Mouse (Mus musculus): ENCODE results near the gene Fcamr. TPM values are rescaled to one million over a fixed set of nuclear protein-coding genes. Genes with fewer than 3 reads are reported as not detected.

Gene Fcamr
- polyA plus RNA-seq, 1 experiment from 2014 or later = not detected

- no peak for ATAC-seq (ENCODE audit: insufficient number of reproducible peaks, insufficient read depth, low FRiP score, low TSS enrichment, low read depth)
- Histone ChIP-seq H3K4me3 (replicated peaks) (no peak overlapping the region), H3K27me3 (no peaks in the 10 kb centered on the region; the same call in 1 of the 2 replicates), H3K4me2 (no peak overlapping the region), H3K27ac (no peak overlapping the region), H3K4me1 (replicated peaks) (peaks cover 9% of the 10 kb centered on the region), H3K9me3 (no peaks in the 10 kb centered on the region), H3K36me3 (no peaks in the 10 kb centered on the region), H3K9ac (replicated peaks) (no peak overlapping the region)
- 51% methylated on average over 6 of the region's 6 CpGs for WGBS
Observed at GRCm38 (mm10) chr1:130802976-130803375, 2.3 kb downstream of the Fcamr start.

- Histone ChIP-seq H3K4me2 (no peak overlapping the region), H3K4me3 (replicated peaks) (no peak overlapping the region), H3K27me3 (no peaks in the 10 kb centered on the region; the same call in 1 of the 2 replicates), H3K9ac (replicated peaks) (no peak overlapping the region), H3K9me3 (no peaks in the 10 kb centered on the region), H3K36me3 (no peaks in the 10 kb centered on the region), H3K4me1 (replicated peaks) (peaks cover 9% of the 10 kb centered on the region), H3K27ac (no peak overlapping the region)
- 57% methylated on average over 6 of the region's 6 CpGs for WGBS
- ATAC-seq (ENCODE audit: insufficient number of reproducible peaks, insufficient read depth, low FRiP score, low TSS enrichment, low read depth) = no peak
Observed at GRCm38 (mm10) chr1:130804279-130804678, 3.6 kb downstream of the Fcamr start.

DNA sequence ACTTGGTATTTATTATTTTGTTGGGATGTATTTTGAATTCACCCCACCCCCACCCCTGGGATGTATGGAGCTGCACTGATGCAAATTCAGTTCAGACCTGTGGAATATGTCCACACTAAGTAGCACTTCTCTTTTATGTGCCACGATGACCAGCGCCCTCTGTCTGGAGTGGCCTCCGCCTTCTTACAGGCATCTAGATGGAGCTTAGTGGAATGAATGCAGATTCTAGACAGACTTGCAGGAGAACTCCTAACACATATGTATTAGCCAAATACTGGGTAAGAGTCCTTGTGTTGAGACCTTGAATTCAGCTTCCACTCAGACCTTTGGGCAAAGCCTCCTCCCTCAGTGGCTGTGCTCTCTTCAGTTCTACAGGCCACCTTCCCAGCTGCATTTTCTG lies 10.2 kb downstream of the Fcamr start:
- no peaks in the 10 kb centered on the region for H3K27me3 ChIP-seq
- H3K27ac ChIP-seq = no peak overlapping the region
- no peak overlapping the region for H3K4me2 ChIP-seq
- no peaks in the 10 kb centered on the region for H3K9me3 ChIP-seq
- no peaks in the 10 kb centered on the region for H3K36me3 ChIP-seq
- no peaks in the 10 kb centered on the region for H3K4me1 ChIP-seq (replicated peaks)
- no peak for ATAC-seq (ENCODE audit: insufficient number of reproducible peaks, insufficient read depth, low FRiP score, low TSS enrichment, low read depth)
- no peak overlapping the region for H3K9ac ChIP-seq (replicated peaks)
- no peak overlapping the region for H3K4me3 ChIP-seq (replicated peaks)
- WGBS = 92% methylated on average over 3 of the region's 3 CpGs

DNA sequence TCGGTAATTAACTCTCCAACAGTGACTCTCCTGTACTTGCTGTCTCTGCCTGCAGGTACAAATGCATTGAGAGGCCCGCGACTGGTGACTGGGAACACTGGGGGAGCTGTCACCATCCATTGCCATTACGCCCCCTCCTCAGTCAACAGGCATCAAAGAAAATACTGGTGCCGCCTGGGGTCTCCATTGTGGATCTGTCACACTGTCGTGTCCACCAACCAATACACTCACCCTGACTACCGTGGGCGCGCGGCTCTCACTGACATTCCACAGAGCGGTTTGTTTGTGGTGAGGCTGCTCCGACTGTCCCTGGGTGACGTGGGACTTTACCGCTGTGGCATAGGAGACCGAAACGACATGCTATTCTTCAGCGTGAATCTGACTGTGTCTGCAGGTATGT lies 10.6 kb downstream of the Fcamr start:
- no peak; the same call in 1 of the 2 replicates for ATAC-seq (ENCODE audit: insufficient number of reproducible peaks, insufficient read depth, low FRiP score, low TSS enrichment, low read depth)

GRCm38 (mm10) chr1:130819737-130820136 lies 19.0 kb downstream of the Fcamr start:
- Histone ChIP-seq H3K9ac (replicated peaks) (no peak overlapping the region), H3K9me3 (no peaks in the 10 kb centered on the region), H3K4me1 (replicated peaks) (no peaks in the 10 kb centered on the region), H3K27ac (no peak overlapping the region), H3K36me3 (no peaks in the 10 kb centered on the region), H3K4me3 (replicated peaks) (no peak overlapping the region), H3K4me2 (no peak overlapping the region), H3K27me3 (no peaks in the 10 kb centered on the region)
- WGBS = 83% methylated on average over 1 of the region's 1 CpGs
- no peak for ATAC-seq (ENCODE audit: insufficient number of reproducible peaks, insufficient read depth, low FRiP score, low TSS enrichment, low read depth)

More for the DNA sequence above, 10.6 kb downstream of the Fcamr start:
- 72% methylated on average over 17 of the region's 17 CpGs for WGBS
- H3K4me1 ChIP-seq (replicated peaks) = no peaks in the 10 kb centered on the region
- H3K27ac ChIP-seq = no peak overlapping the region
- H3K36me3 ChIP-seq = no peaks in the 10 kb centered on the region
- no peaks in the 10 kb centered on the region for H3K27me3 ChIP-seq
- no peak overlapping the region for H3K4me3 ChIP-seq (replicated peaks)
- H3K9me3 ChIP-seq = no peaks in the 10 kb centered on the region
- no peak overlapping the region for H3K4me2 ChIP-seq
- H3K9ac ChIP-seq (replicated peaks) = no peak overlapping the region

DNA sequence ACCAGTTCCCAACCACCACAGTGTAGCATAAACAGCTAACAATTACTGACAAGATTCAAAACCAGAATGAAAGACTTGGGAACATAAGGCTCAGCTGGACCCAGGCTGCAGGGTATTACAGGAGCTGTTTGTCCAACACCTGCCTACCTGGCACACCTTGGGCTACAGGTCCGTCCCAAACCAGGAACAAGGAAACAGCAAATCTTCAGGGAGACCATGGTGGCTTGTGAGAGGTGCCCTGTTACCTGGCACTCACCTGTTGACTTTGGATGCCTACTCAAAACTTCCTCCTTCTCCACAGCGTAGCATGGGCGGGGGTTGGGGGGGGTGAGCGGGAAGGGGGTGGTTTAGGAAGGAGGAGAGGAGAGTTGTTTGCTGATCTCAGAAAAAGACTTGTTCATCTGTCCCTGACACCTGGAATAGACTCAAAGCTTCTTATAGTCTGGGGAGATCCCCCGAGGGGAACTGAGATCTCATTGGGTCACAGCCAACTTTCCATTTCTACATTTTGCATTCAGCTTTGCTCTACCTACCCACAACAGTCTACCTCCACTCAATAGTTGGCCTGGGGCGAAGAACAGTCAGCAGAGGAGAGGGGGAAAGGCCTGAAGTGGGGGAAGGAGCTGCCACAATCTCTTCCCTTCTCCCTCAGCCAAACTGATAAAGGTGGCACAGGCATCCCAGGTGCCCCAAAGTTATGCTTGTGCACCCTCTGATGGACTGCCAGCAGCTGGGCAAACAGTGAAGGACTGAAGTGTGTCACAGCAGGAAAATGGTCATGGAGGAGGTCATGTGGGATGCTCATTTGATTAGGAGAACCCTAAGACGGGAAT lies 19.8 kb downstream of the Fcamr start:
- Histone ChIP-seq H3K9ac (replicated peaks) (no peak overlapping the region), H3K4me3 (replicated peaks) (no peak overlapping the region), H3K9me3 (no peaks in the 10 kb centered on the region), H3K4me1 (replicated peaks) (no peaks in the 10 kb centered on the region), H3K27ac (no peak overlapping the region), H3K27me3 (no peaks in the 10 kb centered on the region), H3K4me2 (no peak overlapping the region), H3K36me3 (no peaks in the 10 kb centered on the region)
- no peak for ATAC-seq (ENCODE audit: insufficient number of reproducible peaks, insufficient read depth, low FRiP score, low TSS enrichment, low read depth)
- WGBS = 80% methylated on average over 7 of the region's 7 CpGs

- Histone ChIP-seq H3K9ac (replicated peaks) (no peak overlapping the region), H3K27ac (no peak overlapping the region), H3K4me3 (replicated peaks) (no peak overlapping the region), H3K9me3 (no peaks in the 10 kb centered on the region), H3K4me2 (no peak overlapping the region), H3K4me1 (replicated peaks) (no peaks in the 10 kb centered on the region), H3K36me3 (no peaks in the 10 kb centered on the region), H3K27me3 (no peaks in the 10 kb centered on the region)
- WGBS = 79% methylated on average over 2 of the region's 2 CpGs
- ATAC-seq (ENCODE audit: insufficient number of reproducible peaks, insufficient read depth, low FRiP score, low TSS enrichment, low read depth) = no peak
Observed at GRCm38 (mm10) chr1:130821149-130821471, 20.4 kb downstream of the Fcamr start.

- Histone ChIP-seq H3K9me3 (no peaks in the 10 kb centered on the region), H3K27ac (no peak overlapping the region), H3K27me3 (no peaks in the 10 kb centered on the region), H3K4me1 (replicated peaks) (no peaks in the 10 kb centered on the region), H3K36me3 (no peaks in the 10 kb centered on the region), H3K9ac (replicated peaks) (no peak overlapping the region), H3K4me3 (replicated peaks) (no peak overlapping the region), H3K4me2 (no peak overlapping the region)
- WGBS = 70% methylated on average over 9 of the region's 9 CpGs
- ATAC-seq (ENCODE audit: insufficient number of reproducible peaks, insufficient read depth, low FRiP score, low TSS enrichment, low read depth) = no peak
Observed at GRCm38 (mm10) chr1:130821911-130822625, 21.4 kb downstream of the Fcamr start.

GRCm38 (mm10) chr1:130826448-130826847 lies 25.7 kb downstream of the Fcamr start, which contains the start of gene Pigr:
Gene Pigr, plus strand, starts transcription at chr1:130826684.
- no peak within 1 kb of the TSS for H3K27ac ChIP-seq
- H3K36me3 ChIP-seq = no peaks in the 10 kb centered on the region
- no peak within 1 kb of the TSS for H3K4me3 ChIP-seq (replicated peaks)
- H3K9ac ChIP-seq (replicated peaks) = no peak within 1 kb of the TSS
- H3K9me3 ChIP-seq = no peaks in the 10 kb centered on the region
- WGBS = 86% methylated on average over 5 of the region's 5 CpGs
- no peaks in the 10 kb centered on the region for H3K27me3 ChIP-seq
- no peaks in the 10 kb centered on the region for H3K4me1 ChIP-seq (replicated peaks)
- no peak within 1 kb of the TSS for H3K4me2 ChIP-seq
- no peak for ATAC-seq (ENCODE audit: insufficient number of reproducible peaks, insufficient read depth, low FRiP score, low TSS enrichment, low read depth)

- WGBS = 78% methylated on average over 4 of the region's 4 CpGs
- no peak overlapping the region for H3K27ac ChIP-seq
- no peaks in the 10 kb centered on the region for H3K27me3 ChIP-seq
- no peaks in the 10 kb centered on the region for H3K36me3 ChIP-seq
- H3K4me3 ChIP-seq (replicated peaks) = no peak overlapping the region
- ATAC-seq (ENCODE audit: insufficient number of reproducible peaks, insufficient read depth, low FRiP score, low TSS enrichment, low read depth) = no peak
- H3K9ac ChIP-seq (replicated peaks) = no peak overlapping the region
- no peak overlapping the region for H3K4me2 ChIP-seq
- H3K9me3 ChIP-seq = no peaks in the 10 kb centered on the region
- H3K4me1 ChIP-seq (replicated peaks) = no peaks in the 10 kb centered on the region
Observed at GRCm38 (mm10) chr1:130828656-130829055, 28.0 kb downstream of the Fcamr start.

DNA sequence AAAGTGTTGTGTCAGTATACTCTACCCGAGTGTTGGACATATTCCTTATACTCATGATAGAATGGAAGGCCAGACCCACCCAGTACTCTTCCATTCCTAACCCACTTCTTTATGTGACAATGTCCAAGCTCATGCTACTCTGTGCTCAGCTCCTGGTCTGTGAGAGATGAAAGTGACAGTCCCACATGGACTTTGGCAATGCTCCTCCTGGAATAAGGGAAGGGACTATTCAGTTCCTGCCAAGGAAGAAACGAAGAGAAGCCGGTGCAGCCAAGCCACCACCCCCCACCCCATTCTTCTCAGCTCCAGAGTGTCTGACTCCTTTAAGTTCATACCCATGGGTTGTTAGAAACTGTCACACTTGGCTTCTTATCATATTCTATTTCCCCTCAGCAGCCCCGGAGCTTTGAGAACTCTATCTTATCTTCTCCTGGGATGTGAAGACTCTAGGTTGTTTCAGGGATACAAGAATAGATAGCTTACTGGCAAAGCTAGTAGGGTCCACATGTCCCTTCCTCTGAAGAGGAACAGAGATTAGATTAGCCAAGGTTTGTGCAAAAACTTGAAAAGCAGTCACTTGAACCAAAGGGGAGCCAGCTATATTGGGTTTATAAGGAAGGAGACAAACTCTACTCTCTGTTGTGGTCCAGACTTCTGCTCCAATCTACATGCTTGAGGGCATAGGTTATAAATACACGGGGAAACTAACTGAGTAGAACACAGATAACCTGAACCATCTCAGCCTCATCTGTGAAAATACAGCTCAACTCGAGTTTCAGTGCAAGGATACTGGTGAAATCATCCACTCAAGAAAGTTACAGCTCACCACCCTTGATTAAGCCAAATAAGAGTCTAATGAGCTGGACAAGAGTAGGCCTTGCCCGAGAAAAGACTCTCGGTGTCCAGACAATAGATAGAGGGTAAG lies 29.5 kb downstream of the Fcamr start:
- no peak overlapping the region for H3K9ac ChIP-seq (replicated peaks)
- no peaks in the 10 kb centered on the region for H3K4me1 ChIP-seq (replicated peaks)
- no peak for ATAC-seq (ENCODE audit: insufficient number of reproducible peaks, insufficient read depth, low FRiP score, low TSS enrichment, low read depth)
- H3K4me2 ChIP-seq = no peak overlapping the region
- no peak overlapping the region for H3K4me3 ChIP-seq (replicated peaks)
- H3K9me3 ChIP-seq = no peaks in the 10 kb centered on the region
- no peaks in the 10 kb centered on the region for H3K36me3 ChIP-seq
- H3K27ac ChIP-seq = no peak overlapping the region
- WGBS = 84% methylated on average over 8 of the region's 8 CpGs
- no peaks in the 10 kb centered on the region for H3K27me3 ChIP-seq

Data from limb, embryonic 12.5 days (tissue).